Mouse (Mus musculus) heart, postnatal 0 days (tissue): ENCODE measurements around the gene Ier2.

ENCODE experiments used
- CTCF ChIP-seq: IDR thresholded peaks from 2 replicates; pipeline ENCODE4 v1.5.1; 2016; ENCODE audit warnings: antibody characterized with exemption, control low read depth, low read depth
- EP300 ChIP-seq: IDR thresholded peaks from 2 replicates; pipeline ENCODE4 v1.6.1; 2016; ENCODE audit warnings: antibody characterized with exemption, low read depth

DNA sequence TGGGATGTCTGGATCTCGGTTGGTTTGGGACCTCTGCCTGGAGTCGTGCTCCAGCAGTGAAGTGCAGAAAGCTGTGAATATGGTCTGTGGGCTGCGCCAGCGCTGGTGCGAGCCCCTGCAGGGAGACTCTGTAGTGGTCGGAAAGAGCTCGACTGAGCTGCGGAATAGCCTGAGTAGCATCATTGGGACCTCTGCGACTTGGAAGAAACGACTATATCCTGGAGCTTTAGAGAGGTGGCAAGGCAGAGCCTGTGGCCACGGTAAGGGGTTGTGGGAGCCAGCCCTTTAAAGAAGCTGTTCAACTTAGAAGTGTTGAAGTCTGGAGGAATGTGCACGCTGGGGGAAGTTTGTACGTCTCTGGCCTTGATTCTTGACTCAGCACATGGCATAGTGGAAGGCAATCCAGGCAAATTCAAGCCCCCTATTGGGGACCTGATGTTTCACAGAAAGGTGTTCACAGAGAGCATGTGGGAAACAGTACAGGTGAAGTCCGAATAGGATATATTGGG is 2.8 kb upstream of the Ier2 start:
- TF ChIP-seq CTCF, result no peak
- TF ChIP-seq EP300, result no peak
